Mouse (Mus musculus) limb, embryonic 14.5 days (tissue): Measurements from ENCODE around the gene Gjc2. TPM values are rescaled to one million over a fixed set of nuclear protein-coding genes. Genes with fewer than 3 reads are reported as not detected.

Experiments used
- ATAC-seq: fragments of 200-750 bp; cut with Nextera tagmentation; 2 replicates; pipeline ENCODE4 v1.8.0; 2017; ENCODE audit warnings: low read depth, moderate number of reproducible peaks, moderate TSS enrichment; ENCODE audit not compliant: low FRiP score
- DNase-seq: peaks from one replicate; pipeline ENCODE4 v3.0.0-alpha.2; 2015; ENCODE audit warnings: low spot score
- H3K27ac ChIP-seq: fragments of 300-500 bp; sonication (generic); replicated peaks from 2 replicates; pipeline ENCODE4 v1.5.1; 2014; ENCODE audit warnings: low read depth, mild to moderate bottlenecking, low read length, moderate library complexity, mixed read lengths
- H3K27me3 ChIP-seq: fragments of 300-500 bp; sonication (generic); 2 replicates; pipeline ENCODE4 v1.6.1; 2014; ENCODE audit warnings: low read length, mixed read lengths; ENCODE audit not compliant: control insufficient read depth, insufficient read depth
- H3K36me3 ChIP-seq: fragments of 300-500 bp; sonication (generic); 2 replicates; pipeline ENCODE4 v1.6.1; 2014; ENCODE audit warnings: mild to moderate bottlenecking, low read length, moderate library complexity, mixed read lengths; ENCODE audit not compliant: control insufficient read depth, insufficient read depth
- H3K4me1 ChIP-seq: fragments of 300-500 bp; sonication (generic); 2 replicates; pipeline ENCODE4 v1.6.1; 2014; ENCODE audit warnings: antibody characterized with exemption, low read length, mixed read lengths; ENCODE audit not compliant: control insufficient read depth, insufficient read depth
- H3K4me2 ChIP-seq: fragments of 300-500 bp; sonication (generic); replicated peaks from 2 replicates; pipeline ENCODE4 v1.6.1; 2014; ENCODE audit warnings: low read depth, mild to moderate bottlenecking, low read length, moderate library complexity; ENCODE audit not compliant: severe bottlenecking
- H3K4me3 ChIP-seq: fragments of 300-500 bp; sonication (generic); replicated peaks from 2 replicates; pipeline ENCODE4 v1.5.1; 2014; ENCODE audit warnings: low read length
- H3K9ac ChIP-seq: fragments of 300-500 bp; sonication (generic); 2 replicates; pipeline ENCODE4 v1.6.1; 2014; ENCODE audit warnings: mild to moderate bottlenecking, low read depth, low read length, moderate library complexity; ENCODE audit not compliant: severe bottlenecking
- H3K9me3 ChIP-seq: fragments of 300-500 bp; sonication (generic); 2 replicates; pipeline ENCODE4 v1.6.1; 2016; ENCODE audit warnings: low read length; ENCODE audit not compliant: control insufficient read depth
- POLR2A ChIP-seq: fragments of 200-500 bp; IDR thresholded peaks from 2 replicates; pipeline ENCODE4 v1.8.0; 2012; ENCODE audit warnings: inconsistent platforms, mild to moderate bottlenecking, moderate library complexity, borderline replicate concordance; ENCODE audit not compliant: insufficient read depth, insufficient read length; ENCODE audit errors: extremely low read depth
- WGBS: fragments of 180-500 bp; shearing (Covaris S2); extraction: QIAGEN DNeasy Blood & Tissue Kit; methylation state at CpG from one replicate; pipeline ENCODE4 v1.1.7; 2014; 5-methylcytosine and 5-hydroxymethylcytosine counted together
- polyA plus RNA-seq, 2 experiments: library from polyadenylated mRNA; depleted of rRNA in 1 of 2; stranded (reverse) in 1 of 2; unstranded in 1 of 2; fragments of >200 nt; fragmentation: Nextera tagmentation in 1 of 2; extraction: Ambion mirVana in 1 of 2; gene quantifications; 2 replicates each; pipeline versions ENCODE4 v1.2.1 to v1.2.3; 2012 to 2014

The Gjc2 gene
- polyA plus RNA-seq, 2 experiments: 0.36 to 0.78 TPM

GRCm38 (mm10) chr11:59159558-59159957 is 23.5 kb downstream of the Gjc2 start:
- Histone ChIP-seq H3K9me3 (no peaks in the 10 kb centered on the region), H3K9ac (no peak overlapping the region), H3K36me3 (peaks cover 19% of the 10 kb centered on the region), H3K27me3 (no peaks in the 10 kb centered on the region), H3K4me1 (peaks cover 11% of the 10 kb centered on the region), H3K4me2 (no peak overlapping the region), H3K4me3 (no peak overlapping the region), H3K27ac (no peak overlapping the region)
- WGBS: 89% methylated on average over 4 of the region's 4 CpGs
- ATAC-seq: no peak
- no peak for DNase-seq
- no peak for TF ChIP-seq POLR2A

DNA sequence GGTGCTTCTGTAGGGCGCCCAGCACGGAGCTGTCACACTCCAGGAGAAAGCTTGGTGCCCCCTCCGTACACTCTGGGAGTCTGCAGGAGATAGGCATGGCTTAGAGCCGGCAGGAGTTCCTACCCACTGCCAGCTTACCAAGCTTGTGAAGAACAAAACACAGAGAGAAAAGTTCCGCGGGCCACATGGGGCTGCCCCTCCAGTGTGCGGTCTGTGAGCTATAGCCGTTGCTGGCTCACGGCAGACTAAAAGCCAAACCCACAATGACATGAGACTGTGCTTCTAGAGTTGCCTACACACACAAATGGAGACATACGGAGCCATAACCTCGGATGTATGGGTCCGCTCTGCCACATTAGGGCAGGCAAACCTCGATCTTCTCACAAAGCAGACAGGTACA is 23.9 kb downstream of the Gjc2 start:
- no peak for DNase-seq
- peaks cover 9% of the 10 kb centered on the region for H3K4me1 ChIP-seq
- no peak overlapping the region for H3K4me3 ChIP-seq
- no peak for TF ChIP-seq POLR2A
- H3K9me3 ChIP-seq: no peaks in the 10 kb centered on the region
- peaks cover 19% of the 10 kb centered on the region for H3K36me3 ChIP-seq
- H3K9ac ChIP-seq: no peak overlapping the region
- 93% methylated on average over 13 of the region's 13 CpGs for WGBS
- no peak overlapping the region for H3K27ac ChIP-seq
- no peaks in the 10 kb centered on the region for H3K27me3 ChIP-seq
- no peak overlapping the region for H3K4me2 ChIP-seq
- ATAC-seq: no peak

DNA sequence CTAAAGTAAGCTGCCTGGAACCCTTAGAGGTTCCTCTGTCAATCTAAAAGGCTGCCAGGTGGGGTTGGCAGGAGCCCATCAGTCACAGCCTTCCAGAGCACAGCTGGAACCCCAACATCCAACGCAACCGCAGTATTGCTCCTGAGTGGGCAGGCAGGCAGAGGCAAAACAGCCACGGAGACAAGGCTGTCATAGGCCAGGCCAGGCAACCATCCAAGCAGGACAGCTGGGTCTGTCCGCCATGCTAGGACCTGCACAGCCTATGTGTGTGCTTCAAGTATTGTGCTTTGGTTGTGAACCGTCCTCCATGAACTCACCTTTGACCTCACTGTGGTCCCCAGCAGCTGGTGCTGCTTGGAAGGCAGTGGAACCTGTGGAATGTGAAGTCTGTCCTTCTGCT is 27.1 kb downstream of the Gjc2 start:
- Histone ChIP-seq H3K36me3 (peaks cover 19% of the 10 kb centered on the region), H3K4me2 (no peak overlapping the region), H3K4me1 (no peaks in the 10 kb centered on the region), H3K9ac (no peak overlapping the region), H3K27ac (no peak overlapping the region), H3K4me3 (no peak overlapping the region), H3K9me3 (no peaks in the 10 kb centered on the region), H3K27me3 (no peaks in the 10 kb centered on the region)
- TF ChIP-seq POLR2A: no peak
- DNase-seq (no peak), ATAC-seq (no peak)
- 90% methylated on average over 5 of the region's 5 CpGs for WGBS

- Histone ChIP-seq H3K4me1 (no peaks in the 10 kb centered on the region), H3K4me3 (no peak overlapping the region), H3K27ac (no peak overlapping the region), H3K27me3 (no peaks in the 10 kb centered on the region), H3K9me3 (no peaks in the 10 kb centered on the region), H3K36me3 (peaks cover 19% of the 10 kb centered on the region), H3K4me2 (no peak overlapping the region), H3K9ac (no peak overlapping the region)
- DNase-seq (no peak), ATAC-seq (peak; percentile 73; the same call in 1 of the 2 replicates)
- no peak for TF ChIP-seq POLR2A
- WGBS: 80% methylated on average over 7 of the region's 7 CpGs
These were observed 28.8 kb downstream of the Gjc2 start for GRCm38 (mm10) chr11:59154220-59154619.

DNA sequence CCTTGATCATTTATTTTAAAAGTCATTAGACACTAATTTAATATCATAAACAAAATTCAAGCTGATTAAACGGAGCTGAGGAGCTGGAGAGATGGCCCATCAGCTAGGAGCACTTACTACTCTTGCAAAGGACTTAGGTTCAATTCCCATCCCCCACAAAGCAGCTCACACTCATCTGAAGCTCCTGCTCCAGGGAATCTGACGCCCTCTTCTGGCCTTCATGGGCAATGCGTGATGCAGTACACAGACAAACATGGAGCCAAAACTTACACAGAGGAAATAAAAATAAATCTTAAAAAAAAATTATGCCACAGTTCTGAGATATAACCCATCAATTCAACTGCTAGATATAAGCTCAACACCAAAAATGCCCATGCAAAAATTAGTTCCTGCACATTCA is 31.3 kb downstream of the Gjc2 start:
- Histone ChIP-seq H3K9ac (no peak overlapping the region), H3K9me3 (no peaks in the 10 kb centered on the region), H3K4me1 (no peaks in the 10 kb centered on the region), H3K36me3 (peaks cover 9% of the 10 kb centered on the region; the same call in 1 of the 2 replicates), H3K27ac (no peak overlapping the region), H3K4me2 (no peak overlapping the region), H3K4me3 (no peak overlapping the region), H3K27me3 (no peaks in the 10 kb centered on the region)
- ATAC-seq (no peak), DNase-seq (no peak)
- WGBS: 27% methylated on average over 3 of the region's 3 CpGs
- no peak for TF ChIP-seq POLR2A

DNA sequence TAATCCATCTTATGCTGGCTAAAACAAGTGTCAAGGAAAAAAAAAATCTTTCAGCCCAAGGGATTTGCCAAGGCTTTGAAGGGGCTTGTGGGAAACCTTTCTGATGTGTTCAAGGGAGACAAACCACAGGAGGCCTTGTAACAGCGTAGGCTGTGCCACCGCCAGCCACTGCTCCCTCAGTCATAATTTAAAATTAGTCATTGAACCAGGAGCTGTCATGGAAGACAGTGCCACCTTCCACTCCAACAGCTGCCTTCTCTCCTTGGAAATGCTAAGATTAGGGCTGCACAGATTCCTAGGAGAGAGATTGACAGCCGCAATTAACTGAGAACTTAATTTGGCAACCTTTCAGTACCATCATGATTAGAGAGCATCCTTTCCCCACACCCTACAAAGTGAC is 33.7 kb downstream of the Gjc2 start:
- no peak for TF ChIP-seq POLR2A
- no peaks in the 10 kb centered on the region for H3K4me1 ChIP-seq
- H3K9ac ChIP-seq: no peak overlapping the region
- H3K9me3 ChIP-seq: no peaks in the 10 kb centered on the region
- H3K4me2 ChIP-seq: no peak overlapping the region
- WGBS: 72% methylated on average over 3 of the region's 3 CpGs
- ATAC-seq (no peak), DNase-seq (no peak)
- H3K27ac ChIP-seq: no peak overlapping the region
- no peaks in the 10 kb centered on the region for H3K36me3 ChIP-seq
- no peak overlapping the region for H3K4me3 ChIP-seq
- H3K27me3 ChIP-seq: no peaks in the 10 kb centered on the region
